In genomic region chr4:54991973-54992372, GRCm38 (mm10) we compare ENCODE assay signal across 25 mouse cellular contexts. TPM values are rescaled to one million over a fixed set of nuclear protein-coding genes. Genes with fewer than 3 reads are reported as not detected.
DNase-seq lines count a peak whose midpoint lies in the region; ATAC-seq and TF ChIP-seq lines count a peak whose summit lies in the region.
"Had no signal": no experiment of that assay in that cellular context is flagged by ENCODE, and none has a peak within 500 bp of the region (broad histone marks: within the 10 kb centered on the region; RNA-seq: fewer than 3 reads in every experiment).

No protein-coding gene starts in this region.

- no peak for ATAC-seq in liver, embryonic 12.5 days
- ATAC-seq: activated CD4-positive, CD25-positive, alpha-beta regulatory T cell, adult 4 months; forebrain, embryonic 14.5 days; forebrain, embryonic 16.5 days had no signal

- peak overlapping the region; percentile 7; the same call in 1 of the 2 replicates for H3K4me3 ChIP-seq in E14TG2a.4 (replicated peaks; ENCODE audit: low read length)
- no peak overlapping the region for H3K4me3 ChIP-seq in ES-Bruce4 (ENCODE audit: low read depth, low read length)
- H3K4me3 ChIP-seq in ES-E14 (ENCODE audit: insufficient read depth in 1 of 2, low read depth in 1 of 2, low read length in 2 of 2, poor library complexity in 1 of 2, severe bottlenecking in 1 of 2) = no peak overlapping the region
- no peak overlapping the region for H3K4me3 ChIP-seq in liver, embryonic 12.5 days
- H3K4me3 ChIP-seq: embryonic facial prominence, embryonic 13.5 days; embryonic facial prominence, embryonic 15.5 days; erythroblast, embryonic 14.5 days; forebrain, embryonic 10.5 days; forebrain, embryonic 12.5 days had no signal

- H3K4me2 ChIP-seq in liver, embryonic 12.5 days = no peak overlapping the region
- H3K4me2 ChIP-seq: embryonic facial prominence, embryonic 13.5 days; embryonic facial prominence, embryonic 15.5 days; forebrain, embryonic 12.5 days had no signal

- H3K9me3 ChIP-seq in E14TG2a.4 (ENCODE audit: low read length) (peaks cover 58% of the 10 kb centered on the region), ES-Bruce4 (replicated peaks; ENCODE audit: control insufficient read depth, insufficient read depth, low read length, poor library complexity, severe bottlenecking) (peaks cover 52% of the 10 kb centered on the region), ES-E14 (ENCODE audit: control insufficient read depth, insufficient read depth, low read depth, low read length) (no peaks in the 10 kb centered on the region)
- H3K9me3 ChIP-seq in liver, embryonic 12.5 days (replicated peaks) = no peaks in the 10 kb centered on the region
- H3K9me3 ChIP-seq: embryonic facial prominence, embryonic 13.5 days; embryonic facial prominence, embryonic 15.5 days; forebrain, embryonic 10.5 days; forebrain, embryonic 12.5 days had no signal

- intact Hi-C loops in heart, postnatal 10 days (cut with DNase I) = no loop called here
- intact Hi-C loops in heart, postnatal 14 days (cut with DNase I) = no loop called here

- H3K27ac ChIP-seq in ES-Bruce4 (ENCODE audit: insufficient read depth, low read length) = peak overlapping the region; percentile 99
- peak overlapping the region; percentile 92; the same call in 1 of the 2 replicates for H3K27ac ChIP-seq in ES-E14 (ENCODE audit: insufficient read depth, low read depth, low read length, poor library complexity, severe bottlenecking)
- H3K27ac ChIP-seq in liver, embryonic 12.5 days = no peak overlapping the region
- H3K27ac ChIP-seq: embryonic facial prominence, embryonic 13.5 days; embryonic facial prominence, embryonic 15.5 days; forebrain, embryonic 10.5 days; forebrain, embryonic 12.5 days had no signal

- H3K9ac ChIP-seq in ES-Bruce4 (ENCODE audit: low read depth, poor library complexity, severe bottlenecking) (no peak overlapping the region), ES-E14 (ENCODE audit: insufficient read depth, low read depth, low read length, poor library complexity, severe bottlenecking) (no peak overlapping the region)
- no peak overlapping the region for H3K9ac ChIP-seq in liver, embryonic 12.5 days
- H3K9ac ChIP-seq: embryonic facial prominence, embryonic 13.5 days; embryonic facial prominence, embryonic 15.5 days; forebrain, embryonic 12.5 days had no signal

- no peak for TF ChIP-seq POLR2A in ES-Bruce4 (IDR thresholded peaks at IDR 0.05; ENCODE audit: insufficient read depth, low read length)

- no peaks in the 10 kb centered on the region for H3K27me3 ChIP-seq in E14TG2a.4 (ENCODE audit: insufficient read depth, low read length)
- no peaks in the 10 kb centered on the region for H3K27me3 ChIP-seq in ES-Bruce4 (ENCODE audit: control insufficient read depth, insufficient read depth, low read length, poor library complexity, severe bottlenecking)
- H3K27me3 ChIP-seq in liver, embryonic 12.5 days (replicated peaks) = no peaks in the 10 kb centered on the region
- H3K27me3 ChIP-seq: embryonic facial prominence, embryonic 13.5 days; embryonic facial prominence, embryonic 15.5 days; forebrain, embryonic 12.5 days had no signal

- in situ Hi-C loops in ES-E14 (cut with MboI; ENCODE audit: low sequenced_read_pairs in 2 of 2, unreplicated experiment in 2 of 2) = no loop called here

- peak; percentile 46; the same call in 1 of the 2 replicates for TF ChIP-seq EP300 in ES-Bruce4 (IDR thresholded peaks at IDR 0.05; ENCODE audit: insufficient read depth, low read depth, low read length)

- 54% methylated on average over 5 of the region's 5 CpGs for WGBS in liver, embryonic 12.5 days (ENCODE audit: insufficient replicate concordance)

- H3K36me3 ChIP-seq in E14TG2a.4 (ENCODE audit: insufficient read depth, low read length) (peaks cover 48% of the 10 kb centered on the region), ES-Bruce4 (ENCODE audit: control insufficient read depth, insufficient read depth, low read length, poor library complexity, severe bottlenecking) (peaks cover 33% of the 10 kb centered on the region), ES-E14 (ENCODE audit: control insufficient read depth, insufficient read depth, low read length, poor library complexity, severe bottlenecking) (peaks cover 18% of the 10 kb centered on the region; the same call in 1 of the 2 replicates)
- H3K36me3 ChIP-seq in liver, embryonic 12.5 days = no peaks in the 10 kb centered on the region
- H3K36me3 ChIP-seq: embryonic facial prominence, embryonic 15.5 days had no signal

- TF ChIP-seq CTCF in E14TG2a.4 (conservative IDR thresholded peaks at IDR 0.05; ENCODE audit: low read length) = no peak
- TF ChIP-seq CTCF in ES-Bruce4 (IDR thresholded peaks at IDR 0.05; ENCODE audit: low read depth, low read length) = no peak

- peaks cover 62% of the 10 kb centered on the region for H3K4me1 ChIP-seq in E14TG2a.4 (replicated peaks; ENCODE audit: low read depth, low read length)
- peaks cover 2% of the 10 kb centered on the region for H3K4me1 ChIP-seq in ES-Bruce4 (ENCODE audit: control insufficient read depth, insufficient read depth, low read length)
- H3K4me1 ChIP-seq in ES-E14 (ENCODE audit: control insufficient read depth in 2 of 2, insufficient read depth in 2 of 2, low read length in 2 of 2, poor library complexity in 1 of 2) = peaks cover 2 to 17% of the 10 kb centered on the region in 2 experiments; a peak in 3 of 4 replicates
- no peaks in the 10 kb centered on the region for H3K4me1 ChIP-seq in liver, embryonic 12.5 days
- H3K4me1 ChIP-seq: embryonic facial prominence, embryonic 15.5 days had no signal

- peak; percentile 84 for DNase-seq in ES-E14 (ENCODE audit: low read depth, low spot score)
- DNase-seq in WW6 (ENCODE audit: low read depth, low spot score) = peak; percentile 55
- DNase-seq in heart, postnatal 10 days = no peak
- DNase-seq in heart, postnatal 14 days = no peak
- DNase-seq in thymus, postnatal 25 days = no peak
- DNase-seq: adrenal gland, adult 8-10 months; adrenal gland, postnatal 14 days; adrenal gland, postnatal 36 days; cerebellum, adult 11-12 months; cerebellum, adult 2 months; cerebellum, adult 9-10 months; cerebellum, postnatal 10 days; cerebellum, postnatal 25 days had no signal

TF ChIP-seq in ES-E14, 5 proteins besides CTCF, POLR2A, EP300 and RAD21:
- TF ChIP-seq CHD2 (IDR thresholded peaks at IDR 0.05; ENCODE audit: low read depth, low read length) (0 out of 2 replicates have a peak, but pooled peaks have one; percentile 15), HCFC1 (IDR thresholded peaks at IDR 0.05; ENCODE audit: borderline replicate concordance, insufficient read depth, low read length) (no peak)

RNA-seq across cellular contexts. Expression of gene Zfp462, which starts 47.1 kb away (rescaled TPM):
- polyA plus RNA-seq in ES-Bruce4 (2011; ENCODE audit: insufficient read depth, insufficient read length, low read depth, missing spikeins) = 124 and 134 TPM in 2 replicates
- total RNA-seq in ES-E14 (2012; rRNA removed) = 48.8 and 63.7 TPM in 2 replicates
- total RNA-seq in heart, postnatal 10 days (2021) = 10 to 100 TPM; 17.7 to 18.5 TPM
- polyA plus RNA-seq in liver, embryonic 12.5 days (2016; fragmentation: Nextera tagmentation; extraction: Ambion mirVana) = 0.33 and 0.38 TPM in 2 replicates
- 10 to 100 TPM; 13.0 TPM for total RNA-seq in heart, postnatal 14 days (2021)
- total RNA-seq: MEL had no signal
- polyA plus RNA-seq: erythroblast, embryonic 14.5 days had no signal

Comparison
In these comparisons a context has a peak if more than half of its experiments do, and no peak if none do; other contexts are left out.
1. DNase-seq: peak in ES-E14 (single experiment) and WW6 (single experiment); none in heart, postnatal 10 days (0 of 2), heart, postnatal 14 days (0 of 2) and thymus, postnatal 25 days (single experiment).